Mouse (Mus musculus) urinary bladder, postnatal 0 days (tissue): ENCODE measurements around the gene Gm20828. TPM values are rescaled to one million over a fixed set of nuclear protein-coding genes. Genes with fewer than 3 reads are reported as not detected.

Source experiments
- polyA plus RNA-seq: library from polyadenylated mRNA; unstranded; fragments of >200 nt; fragmentation: Nextera tagmentation; extraction: Ambion mirVana; gene quantifications from 2 replicates; pipeline ENCODE4 v1.2.1, GENCODE M21; 2015

The Gm20828 gene
- polyA plus RNA-seq = not detected in 2 replicates

GRCm38 (mm10) chrY:11199274-11199673 is at the start of gene Gm20828:
Gm20828 (minus strand) TSS chrY:11199374.

